Mouse (Mus musculus): ENCODE measurements around the gene Tmem60.

DNA sequence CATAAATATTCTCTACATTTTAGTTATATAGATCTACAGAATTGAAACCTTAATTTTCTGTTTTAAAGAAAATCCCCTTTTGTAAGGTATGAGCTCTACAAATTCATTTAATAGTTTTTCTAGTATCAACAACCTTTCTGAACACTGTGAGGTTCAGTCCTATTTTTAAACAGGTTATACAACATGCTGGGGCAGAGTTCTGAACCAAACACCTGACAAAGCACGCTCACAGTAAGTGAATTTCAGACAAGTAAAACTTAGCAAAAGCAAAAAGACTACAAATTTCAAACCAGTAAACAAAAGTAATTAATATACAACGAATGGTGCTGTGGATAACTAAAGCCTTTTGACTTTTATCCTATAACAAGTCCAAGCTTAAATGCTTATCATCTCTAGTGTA is 23.6 kb upstream of the Tmem60 start:
- TF ChIP-seq POLR2A (IDR thresholded peaks at IDR 0.05; ENCODE audit: borderline replicate concordance, control insufficient read depth, low read depth, low read length) (no peak), CTCF (IDR thresholded peaks at IDR 0.05; ENCODE audit: control insufficient read depth, insufficient read depth, low read length) (no peak)

Data from bone marrow, adult 2 months (tissue).